Mouse (Mus musculus) induced T-regulatory cell, adult 2 months (primary cell): ENCODE measurements around the gene Gm8693.
"Not testable (repeated sequence)": the region's sequence is repeated elsewhere in the genome, so short reads cannot be mapped to it uniquely, and the experiment has no call there.

Experiments
- DNase-seq: peaks from one replicate; pipeline ENCODE4 v3.0.0-alpha.2; 2012; ENCODE audit warnings: low read depth

Gm8693 gene

GRCm38 (mm10) chr7:22692217-22692616 lies at the start of gene Gm8693:
Gene Gm8693 (minus strand): TSS chr7:22692317.
- DNase-seq: not testable (repeated sequence)

GRCm38 (mm10) chr7:22719610-22720009 lies 27.5 kb upstream of the Gm8693 start, which contains the start of gene Gm4567:
Gene Gm4567 (minus strand): TSS chr7:22719710.
- DNase-seq: not testable (repeated sequence)

- DNase-seq: not testable (repeated sequence)
These were observed 34.4 kb downstream of the Gm8693 start, which contains the start of gene Vmn1r155 for GRCm38 (mm10) chr7:22657718-22658117. Gene Vmn1r155 (plus strand): TSS chr7:22658018.
